Mouse (Mus musculus): ENCODE results near the gene Sap30l. TPM values are rescaled to one million over a fixed set of nuclear protein-coding genes. Genes with fewer than 3 reads are reported as not detected.
A peak's percentile ranks its signal among the peaks of the same experiment; 100 is the strongest.

The Sap30l gene
- polyA plus RNA-seq (2014; fragmentation: Nextera tagmentation; extraction: Ambion mirVana), result 7.8 and 8.5 TPM in 2 replicates

GRCm38 (mm10) chr11:57800971-57801765 is at the start of gene Sap30l:
Gene Sap30l (plus strand): TSS chr11:57801637.
- Histone ChIP-seq H3K4me1 (ENCODE audit: control insufficient read depth, insufficient read depth, low read length) (peaks cover 18% of the 10 kb centered on the region), H3K36me3 (ENCODE audit: control insufficient read depth, insufficient read depth, low read length) (no peaks in the 10 kb centered on the region), H3K9me3 (replicated peaks; ENCODE audit: control insufficient read depth, low read length) (no peaks in the 10 kb centered on the region), H3K4me3 (ENCODE audit: low read depth, low read length) (peak within 1 kb of the TSS; percentile 95), H3K27me3 (replicated peaks; ENCODE audit: control insufficient read depth, insufficient read depth, low read length) (no peaks in the 10 kb centered on the region), H3K4me2 (ENCODE audit: low read length) (peak within 1 kb of the TSS; percentile 98), H3K9ac (ENCODE audit: low read length) (peak within 1 kb of the TSS; percentile 87), H3K27ac (ENCODE audit: low read depth, low read length) (peak within 1 kb of the TSS; percentile 48; the same call in 1 of the 2 replicates)
- DNase-seq (ENCODE audit: low spot score) (peak; percentile 97), ATAC-seq (peak; percentile 98)
- WGBS, result under 1% methylated on average over 66 of the region's 66 CpGs

DNA sequence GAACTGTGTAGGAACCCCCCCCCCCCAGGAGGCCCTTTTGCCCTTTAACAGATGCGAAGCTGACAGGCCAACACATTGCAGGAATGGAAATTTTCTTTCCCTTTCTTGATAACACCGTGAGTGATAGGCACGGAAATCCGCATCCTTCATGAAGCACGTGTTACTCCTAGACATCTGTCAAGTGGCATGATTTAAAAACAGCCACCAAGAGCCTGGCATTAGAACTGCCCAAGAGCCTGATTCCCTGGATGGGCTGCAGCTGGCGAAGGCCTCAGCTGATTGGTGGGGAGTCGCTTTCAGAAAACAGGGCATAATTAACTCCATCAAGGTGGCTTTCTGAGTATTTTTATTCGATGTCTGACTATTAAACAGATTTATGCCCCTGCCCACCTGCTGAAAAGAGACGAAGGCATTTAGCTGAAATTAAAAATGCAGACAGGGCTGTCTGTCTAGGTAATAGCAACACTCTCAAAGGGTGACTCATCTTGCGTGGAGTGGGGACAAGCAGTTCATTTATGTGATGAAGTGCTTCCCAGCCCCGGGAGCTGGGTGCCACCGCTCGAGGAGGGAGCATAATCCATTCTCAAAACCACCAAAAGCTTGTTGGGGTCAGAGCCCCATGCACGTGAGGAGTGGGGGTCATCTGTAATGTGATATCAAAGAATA is 47.8 kb upstream of the Sap30l start:
- Histone ChIP-seq H3K4me2 (ENCODE audit: low read length) (no peak overlapping the region), H3K9me3 (replicated peaks; ENCODE audit: control insufficient read depth, low read length) (no peaks in the 10 kb centered on the region), H3K4me3 (ENCODE audit: low read depth, low read length) (no peak overlapping the region), H3K9ac (ENCODE audit: low read length) (no peak overlapping the region), H3K36me3 (ENCODE audit: control insufficient read depth, insufficient read depth, low read length) (no peaks in the 10 kb centered on the region), H3K27ac (ENCODE audit: low read depth, low read length) (peak overlapping the region; percentile 33; the same call in 1 of the 2 replicates), H3K4me1 (ENCODE audit: control insufficient read depth, insufficient read depth, low read length) (peaks cover 8% of the 10 kb centered on the region), H3K27me3 (replicated peaks; ENCODE audit: control insufficient read depth, insufficient read depth, low read length) (no peaks in the 10 kb centered on the region)
- DNase-seq (ENCODE audit: low spot score), result peak; percentile 73
- WGBS, result 56% methylated on average over 14 of the region's 14 CpGs
- ATAC-seq, result peak; percentile 79

- no peaks in the 10 kb centered on the region for H3K36me3 ChIP-seq (ENCODE audit: control insufficient read depth, insufficient read depth, low read length)
- H3K4me2 ChIP-seq (ENCODE audit: low read length), result no peak overlapping the region
- ATAC-seq (no peak), DNase-seq (ENCODE audit: low spot score) (no peak)
- WGBS, result 84% methylated on average over 9 of the region's 9 CpGs
- peaks cover 5% of the 10 kb centered on the region; the same call in 1 of the 2 replicates for H3K4me1 ChIP-seq (ENCODE audit: control insufficient read depth, insufficient read depth, low read length)
- H3K9me3 ChIP-seq (replicated peaks; ENCODE audit: control insufficient read depth, low read length), result no peaks in the 10 kb centered on the region
- H3K9ac ChIP-seq (ENCODE audit: low read length), result no peak overlapping the region
- no peak overlapping the region for H3K27ac ChIP-seq (ENCODE audit: low read depth, low read length)
- H3K27me3 ChIP-seq (replicated peaks; ENCODE audit: control insufficient read depth, insufficient read depth, low read length), result no peaks in the 10 kb centered on the region
- H3K4me3 ChIP-seq (ENCODE audit: low read depth, low read length), result no peak overlapping the region
Measured at GRCm38 (mm10) chr11:57758621-57759020, 42.8 kb upstream of the Sap30l start.

DNA sequence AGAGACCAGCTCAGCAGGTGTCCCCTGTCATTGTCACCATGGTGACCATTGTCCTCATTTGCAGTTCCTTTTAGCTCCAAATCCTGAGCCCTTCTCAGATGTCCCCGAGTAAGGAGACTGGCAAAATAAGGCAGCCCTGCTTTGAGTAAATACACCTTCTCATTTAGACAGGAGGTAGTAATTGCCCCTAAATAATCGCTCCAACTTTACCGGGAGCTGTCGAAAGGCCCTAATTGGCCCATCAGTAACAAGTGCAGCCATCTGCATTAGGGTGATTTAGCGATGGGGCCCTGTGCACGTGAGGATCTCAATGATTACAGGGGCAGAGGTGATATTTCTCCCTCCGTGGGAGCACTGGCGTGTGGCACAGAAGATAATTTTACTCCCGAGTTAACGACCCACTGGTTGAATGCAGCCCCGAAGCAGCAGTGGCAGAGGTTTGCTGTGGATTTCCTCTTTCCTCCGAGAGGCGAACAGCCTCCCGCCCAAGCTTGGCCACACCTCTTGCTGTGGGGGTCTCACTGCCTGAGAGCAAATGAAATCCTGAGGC is 40.9 kb upstream of the Sap30l start:
- peak; percentile 58 for DNase-seq (ENCODE audit: low spot score)
- ATAC-seq, result peak; percentile 54
- peak overlapping the region; percentile 14; the same call in 1 of the 2 replicates for H3K4me2 ChIP-seq (ENCODE audit: low read length)

DNA sequence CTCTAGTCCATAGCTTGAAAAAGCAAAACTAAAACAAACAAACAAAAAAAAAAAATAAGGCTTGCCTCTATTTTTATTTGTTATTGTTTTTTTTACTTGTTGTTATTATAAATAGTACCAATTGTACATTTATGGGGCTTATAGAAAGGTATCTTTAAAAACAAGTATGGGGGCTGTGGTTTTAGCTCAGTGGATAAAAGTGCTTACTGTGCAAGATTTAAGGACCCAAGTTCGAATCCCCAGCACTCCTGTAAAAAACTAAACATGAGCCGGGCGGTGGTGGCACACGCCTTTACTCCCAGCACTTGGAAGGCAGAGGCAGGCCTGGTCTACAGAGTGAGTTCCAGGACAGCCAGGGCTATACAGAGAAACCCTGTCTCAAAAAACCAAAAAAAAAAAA is 40.1 kb upstream of the Sap30l start:
- Histone ChIP-seq H3K4me2 (ENCODE audit: low read length) (no peak overlapping the region), H3K9me3 (replicated peaks; ENCODE audit: control insufficient read depth, low read length) (no peaks in the 10 kb centered on the region), H3K27me3 (replicated peaks; ENCODE audit: control insufficient read depth, insufficient read depth, low read length) (no peaks in the 10 kb centered on the region; the same call in 1 of the 2 replicates), H3K4me3 (ENCODE audit: low read depth, low read length) (no peak overlapping the region), H3K36me3 (ENCODE audit: control insufficient read depth, insufficient read depth, low read length) (no peaks in the 10 kb centered on the region), H3K4me1 (ENCODE audit: control insufficient read depth, insufficient read depth, low read length) (peaks cover 5% of the 10 kb centered on the region; the same call in 1 of the 2 replicates), H3K27ac (ENCODE audit: low read depth, low read length) (no peak overlapping the region), H3K9ac (ENCODE audit: low read length) (no peak overlapping the region)
- no peak for ATAC-seq
- no peak for DNase-seq (ENCODE audit: low spot score)
- WGBS, result 96% methylated on average over 4 of the region's 4 CpGs

More for the DNA sequence above, 40.9 kb upstream of the Sap30l start:
- H3K27ac ChIP-seq (ENCODE audit: low read depth, low read length), result no peak overlapping the region; the same call in 1 of the 2 replicates
- 4% methylated on average over 14 of the region's 14 CpGs for WGBS
- no peaks in the 10 kb centered on the region for H3K27me3 ChIP-seq (replicated peaks; ENCODE audit: control insufficient read depth, insufficient read depth, low read length)
- H3K36me3 ChIP-seq (ENCODE audit: control insufficient read depth, insufficient read depth, low read length), result no peaks in the 10 kb centered on the region
- H3K9ac ChIP-seq (ENCODE audit: low read length), result peak overlapping the region; percentile 40
- no peak overlapping the region for H3K4me3 ChIP-seq (ENCODE audit: low read depth, low read length)
- peaks cover 5% of the 10 kb centered on the region; the same call in 1 of the 2 replicates for H3K4me1 ChIP-seq (ENCODE audit: control insufficient read depth, insufficient read depth, low read length)
- no peaks in the 10 kb centered on the region for H3K9me3 ChIP-seq (replicated peaks; ENCODE audit: control insufficient read depth, low read length)

DNA sequence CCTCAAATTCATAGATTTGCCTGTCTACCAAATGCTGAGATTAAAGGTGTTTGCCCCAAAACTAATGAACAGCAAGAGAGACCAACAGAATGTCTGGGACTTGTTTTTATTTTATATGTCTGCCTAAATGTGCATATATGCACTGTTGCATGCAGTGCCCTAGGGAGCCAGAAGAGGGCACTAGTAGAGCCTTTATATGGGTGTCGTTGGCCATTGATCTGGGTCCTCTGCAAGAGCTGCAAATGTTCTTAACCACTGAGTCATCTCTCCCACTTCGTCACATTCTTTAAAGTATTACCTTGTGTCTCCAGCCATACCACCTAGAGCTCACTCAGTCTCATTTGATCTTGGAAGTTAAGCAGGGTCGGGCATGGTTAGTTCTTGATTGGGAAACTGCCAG is 37.3 kb upstream of the Sap30l start:
- ATAC-seq (no peak), DNase-seq (ENCODE audit: low spot score) (no peak)
- WGBS, result 91% methylated on average over 3 of the region's 3 CpGs
- H3K36me3 ChIP-seq (ENCODE audit: control insufficient read depth, insufficient read depth, low read length), result no peaks in the 10 kb centered on the region
- H3K27ac ChIP-seq (ENCODE audit: low read depth, low read length), result no peak overlapping the region
- no peak overlapping the region for H3K4me2 ChIP-seq (ENCODE audit: low read length)
- H3K27me3 ChIP-seq (replicated peaks; ENCODE audit: control insufficient read depth, insufficient read depth, low read length), result peaks cover 6% of the 10 kb centered on the region
- H3K4me3 ChIP-seq (ENCODE audit: low read depth, low read length), result no peak overlapping the region
- H3K9me3 ChIP-seq (replicated peaks; ENCODE audit: control insufficient read depth, low read length), result no peaks in the 10 kb centered on the region
- no peak overlapping the region for H3K9ac ChIP-seq (ENCODE audit: low read length)
- H3K4me1 ChIP-seq (ENCODE audit: control insufficient read depth, insufficient read depth, low read length), result peaks cover 5% of the 10 kb centered on the region; the same call in 1 of the 2 replicates

- DNase-seq (ENCODE audit: low spot score), result no peak
- Histone ChIP-seq H3K4me1 (ENCODE audit: control insufficient read depth, insufficient read depth, low read length) (no peaks in the 10 kb centered on the region), H3K9me3 (replicated peaks; ENCODE audit: control insufficient read depth, low read length) (no peaks in the 10 kb centered on the region), H3K4me3 (ENCODE audit: low read depth, low read length) (no peak overlapping the region), H3K27ac (ENCODE audit: low read depth, low read length) (no peak overlapping the region), H3K27me3 (replicated peaks; ENCODE audit: control insufficient read depth, insufficient read depth, low read length) (peaks cover 29% of the 10 kb centered on the region), H3K4me2 (ENCODE audit: low read length) (no peak overlapping the region), H3K36me3 (ENCODE audit: control insufficient read depth, insufficient read depth, low read length) (no peaks in the 10 kb centered on the region), H3K9ac (ENCODE audit: low read length) (no peak overlapping the region)
- ATAC-seq, result no peak
- 62% methylated on average over 12 of the region's 12 CpGs for WGBS
Measured at GRCm38 (mm10) chr11:57766617-57767016, 34.8 kb upstream of the Sap30l start.

DNA sequence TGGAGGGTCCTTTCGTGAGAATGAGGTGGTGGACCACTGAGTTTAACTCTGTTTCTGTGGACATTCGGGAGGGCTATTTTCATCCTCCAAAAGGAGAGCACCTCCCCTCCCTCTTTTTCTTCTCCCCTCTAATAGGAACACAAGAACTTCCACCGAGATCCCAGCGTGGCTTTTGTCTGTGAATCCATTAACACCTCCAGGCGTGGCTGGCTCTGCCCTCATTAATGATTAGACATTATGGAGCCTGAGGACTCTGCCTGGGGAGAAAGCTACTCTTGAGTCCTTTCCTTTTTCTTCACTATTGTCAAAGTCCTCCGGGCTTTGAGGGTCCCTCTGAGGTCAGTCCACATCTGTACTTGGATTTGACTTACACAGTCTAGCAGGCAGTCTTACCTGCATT is 34.3 kb upstream of the Sap30l start:
- WGBS, result 11% methylated on average over 6 of the region's 6 CpGs
- ATAC-seq, result no peak
- H3K9me3 ChIP-seq (replicated peaks; ENCODE audit: control insufficient read depth, low read length), result no peaks in the 10 kb centered on the region

More for the DNA sequence above, 34.3 kb upstream of the Sap30l start:
- H3K36me3 ChIP-seq (ENCODE audit: control insufficient read depth, insufficient read depth, low read length), result no peaks in the 10 kb centered on the region
- no peak overlapping the region for H3K4me3 ChIP-seq (ENCODE audit: low read depth, low read length)
- H3K27me3 ChIP-seq (replicated peaks; ENCODE audit: control insufficient read depth, insufficient read depth, low read length), result peaks cover 35% of the 10 kb centered on the region
- no peak overlapping the region for H3K4me2 ChIP-seq (ENCODE audit: low read length)
- DNase-seq (ENCODE audit: low spot score), result peak; percentile 27
- H3K4me1 ChIP-seq (ENCODE audit: control insufficient read depth, insufficient read depth, low read length), result no peaks in the 10 kb centered on the region
- no peak overlapping the region for H3K27ac ChIP-seq (ENCODE audit: low read depth, low read length)
- H3K9ac ChIP-seq (ENCODE audit: low read length), result no peak overlapping the region
